Mouse (Mus musculus) erythroblast, embryonic 14.5 days (primary cell): ENCODE data around the gene Cbll1.
"Not testable (repeated sequence)": the region's sequence is repeated elsewhere in the genome, so short reads cannot be mapped to it uniquely, and the experiment has no call there.

Experiments used
- GATA1 ChIP-seq: IDR thresholded peaks from 2 replicates; pipeline ENCODE4 v1.6.1; 2012; ENCODE audit warnings: low read length, inconsistent platforms, mixed read lengths
- TAL1 ChIP-seq: IDR thresholded peaks from 3 replicates; pipeline ENCODE4 v1.6.1; 2012; ENCODE audit warnings: low read length, inconsistent platforms, mixed read lengths

GRCm38 (mm10) chr12:31460270-31460669, 39.1 kb downstream of the Cbll1 start:
- TF ChIP-seq GATA1, TAL1: not testable (repeated sequence)
